In genomic region chr6:116021961-116022485, GRCm38 (mm10) we compare ENCODE assay signal across 15 mouse cellular contexts. TPM values are rescaled to one million over a fixed set of nuclear protein-coding genes. Genes with fewer than 3 reads are reported as not detected.
DNase-seq lines count a peak whose midpoint lies in the region; ATAC-seq and TF ChIP-seq lines count a peak whose summit lies in the region.
"Had no signal": no experiment of that assay in that cellular context is flagged by ENCODE, and none has a peak within 500 bp of the region (broad histone marks: within the 10 kb centered on the region; RNA-seq: fewer than 3 reads in every experiment).

No protein-coding gene starts in this region.

- WGBS in lung, postnatal 0 days = 85% methylated on average over 9 of the region's 9 CpGs

- peak; percentile 8; the same call in 1 of the 2 replicates for ATAC-seq in frontal cortex, adult (ENCODE audit: low TSS enrichment)
- ATAC-seq in lung, postnatal 0 days = peak; percentile 12; the same call in 1 of the 2 replicates
- ATAC-seq in erythroid progenitor cell, adult 5-6 weeks (replicated peaks; ENCODE audit: low FRiP score, poor library complexity, severe bottlenecking) = peak; percentile 56
- peak; percentile 35; the same call in 1 of the 2 replicates for ATAC-seq in neutrophil, adult 5-6 weeks (ENCODE audit: extremely low read depth, insufficient number of reproducible peaks, low FRiP score, poor library complexity, severe bottlenecking)

- H3K9me3 ChIP-seq in lung, postnatal 0 days (ENCODE audit: low read length) = peaks cover 9% of the 10 kb centered on the region

- H3K36me3 ChIP-seq in lung, postnatal 0 days (ENCODE audit: insufficient read depth, low read length) = no peaks in the 10 kb centered on the region

- H3K4me1 ChIP-seq in lung, postnatal 0 days (ENCODE audit: insufficient read depth, low read depth, low read length) = no peaks in the 10 kb centered on the region
- H3K4me1 ChIP-seq: midbrain, embryonic 12.5 days had no signal

- H3K27ac ChIP-seq in lung, postnatal 0 days (ENCODE audit: low read length) = no peak overlapping the region
- H3K27ac ChIP-seq: midbrain, embryonic 12.5 days had no signal

- H3K9ac ChIP-seq in lung, postnatal 0 days (replicated peaks; ENCODE audit: low read depth) = no peak overlapping the region
- H3K9ac ChIP-seq: midbrain, embryonic 12.5 days had no signal

- no peak for TF ChIP-seq EP300 in lung, postnatal 0 days (IDR thresholded peaks at IDR 0.05)

- TF ChIP-seq CTCF in lung, postnatal 0 days (IDR thresholded peaks at IDR 0.05) = no peak

- H3K4me3 ChIP-seq in lung, postnatal 0 days (ENCODE audit: low read depth, low read length) = no peak overlapping the region
- H3K4me3 ChIP-seq: erythroblast, embryonic 14.5 days; midbrain, embryonic 12.5 days had no signal

- no peak overlapping the region for H3K4me2 ChIP-seq in lung, postnatal 0 days (replicated peaks; ENCODE audit: low read depth, low read length)
- H3K4me2 ChIP-seq: heart, embryonic 11.5 days; midbrain, embryonic 12.5 days had no signal

- H3K27me3 ChIP-seq in lung, postnatal 0 days (replicated peaks; ENCODE audit: insufficient read depth, low read length) = no peaks in the 10 kb centered on the region
- H3K27me3 ChIP-seq: midbrain, embryonic 12.5 days had no signal

- DNase-seq in frontal cortex, postnatal 36 days (ENCODE audit: low spot score in 2 of 2) = no peak
- DNase-seq in lung, postnatal 0 days (ENCODE audit: low spot score) = no peak
- no peak for DNase-seq in lung, postnatal 25 days (ENCODE audit: low spot score)
- DNase-seq in adrenal gland, postnatal 25 days = no peak
- DNase-seq in thymus, postnatal 36 days = no peak
- DNase-seq: B cell, adult 2 months; cerebellum, postnatal 36 days; kidney, adult 18-20 months; lung, adult 2 months had no signal

RNA-seq across cellular contexts. Expression of gene Plxnd1, which starts 27.2 kb away (rescaled TPM):
- 26.9 and 33.4 TPM in 2 replicates for polyA plus RNA-seq in lung, postnatal 0 days (2015; fragmentation: Nextera tagmentation; extraction: Ambion mirVana)
- total RNA-seq in erythroid progenitor cell, adult 5-6 weeks (2015; ENCODE audit: low replicate concordance) = 9.6 and 22.3 TPM in 2 replicates
- total RNA-seq in erythroid progenitor cell, adult 5-6 weeks (2017; ENCODE audit: low replicate concordance) = 2.0 and 2.3 TPM in 2 replicates
- 12.0 and 12.2 TPM in 2 replicates for total RNA-seq in neutrophil, adult 5-6 weeks (2017)
- total RNA-seq in adrenal gland, postnatal 25 days (2021) = 170 and 214 TPM in 2 replicates
